Mouse (Mus musculus) MEL (cell line): ENCODE data around the gene Sparcl1.

Experiments
- CHD2 ChIP-seq: IDR thresholded peaks from 2 replicates; pipeline ENCODE4 v1.6.1; 2011; ENCODE audit warnings: low read length, improper control_type of control experiment
- CTCF ChIP-seq, 3 experiments: IDR thresholded peaks in 2 of 3; conservative IDR thresholded peaks in 1 of 3; 2 replicates each; pipeline ENCODE4 v1.5.1; 2011 to 2012; ENCODE audit warnings: low read length in 3 of 3, low read depth in 2 of 3, mild to moderate bottlenecking in 2 of 3, improper control_type of control experiment in 1 of 3, inconsistent platforms in 1 of 3, mixed read lengths in 1 of 3, moderate library complexity in 1 of 3; ENCODE audit not compliant: control insufficient read depth in 1 of 3, insufficient read depth in 1 of 3, poor library complexity in 1 of 3, severe bottlenecking in 1 of 3
- EP300 ChIP-seq, 2 experiments: IDR thresholded peaks; 2 replicates each; pipeline ENCODE4 v1.6.1; 2011; ENCODE audit warnings: improper control_type of control experiment in 2 of 2, low read length in 2 of 2, low read depth in 1 of 2, mild to moderate bottlenecking in 1 of 2
- MAX ChIP-seq: IDR thresholded peaks from 2 replicates; pipeline ENCODE4 v1.6.1; 2011; ENCODE audit warnings: low read length, improper control_type of control experiment
- MEF2A ChIP-seq: IDR thresholded peaks from 2 replicates; pipeline ENCODE4 v1.6.1; 2014; ENCODE audit warnings: low read depth, mild to moderate bottlenecking, inconsistent platforms, low read length, improper control_type of control experiment; ENCODE audit not compliant: poor library complexity, insufficient replicate concordance, severe bottlenecking; ENCODE audit errors: extremely low read depth
- POLR2A ChIP-seq, 2 experiments: IDR thresholded peaks; 2 replicates each; pipeline ENCODE4 v1.6.1; 2011 to 2012; ENCODE audit warnings: low read length in 2 of 2, mild to moderate bottlenecking in 2 of 2, control low read depth in 1 of 2, improper control_type of control experiment in 1 of 2, low read depth in 1 of 2, moderate library complexity in 1 of 2; ENCODE audit not compliant: control insufficient read depth in 1 of 2, insufficient read depth in 1 of 2, poor library complexity in 1 of 2
- POLR2AphosphoS2 ChIP-seq: IDR thresholded peaks from 2 replicates; pipeline ENCODE4 v1.6.1; 2011; ENCODE audit warnings: low read length, improper control_type of control experiment
- TCF12 ChIP-seq: IDR thresholded peaks from 2 replicates; pipeline ENCODE4 v1.6.1; 2014; ENCODE audit warnings: low read depth, mild to moderate bottlenecking, inconsistent platforms, low read length, improper control_type of control experiment, moderate library complexity
- ZC3H11A ChIP-seq: IDR thresholded peaks from 2 replicates; pipeline ENCODE4 v1.6.1; 2012; ENCODE audit warnings: low read depth, mild to moderate bottlenecking, inconsistent platforms, low read length, improper control_type of control experiment

- TF ChIP-seq POLR2A (IDR thresholded peaks at IDR 0.05; ENCODE audit: control insufficient read depth in 1 of 2, insufficient read depth in 1 of 2, low read depth in 1 of 2, low read length in 2 of 2, poor library complexity in 1 of 2) (no peak), MAX (no peak), CHD2 (no peak), CTCF (IDR thresholded peaks at IDR 0.05 in 2 of 3, conservative IDR thresholded peaks at IDR 0.05 in 1 of 3; ENCODE audit: control insufficient read depth in 1 of 3, insufficient read depth in 1 of 3, low read depth in 2 of 3, low read length in 3 of 3, poor library complexity in 1 of 3, severe bottlenecking in 1 of 3) (no peak), EP300 (IDR thresholded peaks at IDR 0.05; ENCODE audit: low read depth in 1 of 2, low read length in 2 of 2) (no peak), MEF2A (no peak), ZC3H11A (no peak), POLR2AphosphoS2 (no peak), TCF12 (no peak)
Measured at GRCm38 (mm10) chr5:104126561-104127320, 13.2 kb upstream of the Sparcl1 start.
